Comparison of ENCODE assay signal across 8 mouse cellular contexts in genomic region chr5:118737548-118737947, GRCm38 (mm10).
A peak's percentile ranks its signal among the peaks of the same experiment; 100 is the strongest.
DNase-seq lines count a peak whose midpoint lies in the region.

No protein-coding gene starts in this region.

- peak; percentile 71 for DNase-seq in left cerebral cortex, postnatal 4 days
- no peak for DNase-seq in left cerebral cortex, postnatal 25 days (ENCODE audit: low spot score in 2 of 2)
- peak; percentile 23 for DNase-seq in MEL-GATA-1-ER (ENCODE audit: extremely low read depth, low read depth)
- peak; percentile 49 for DNase-seq in c-Kit-positive CD71-positive TER-119-positive erythroid progenitor cells, embryonic 14.5 days (ENCODE audit: low spot score)
- DNase-seq in gastrocnemius, postnatal 10 days, result peak; percentile 75
- DNase-seq in layer of hippocampus, postnatal 14 days (ENCODE audit: low spot score in 2 of 2), result peak; percentile 56 to 73
- DNase-seq in natural killer cell, adult 2 months (ENCODE audit: low spot score in 2 of 2), result peak; percentile 21 to 54
- DNase-seq in urinary bladder, postnatal 36 days (ENCODE audit: low spot score in 2 of 2), result peak; percentile 63

- intact Hi-C loops in left cerebral cortex, postnatal 4 days (cut with DNase I), result loop anchor here (5.0 to 10.0 kb wide), 4 partner anchors 143 to 470 kb away; partner anchors contain the start of gene Med13l
- intact Hi-C loops in left cerebral cortex, postnatal 25 days (cut with DNase I), result loop anchor here (1.0 to 5.0 kb wide), 3 partner anchors 143 to 465 kb away; no protein-coding TSS in a partner anchor

Comparison
In these comparisons a context has a peak if more than half of its experiments do, and no peak if none do; other contexts are left out.
1. DNase-seq: peak in left cerebral cortex, postnatal 4 days (single experiment), MEL-GATA-1-ER (single experiment), c-Kit-positive CD71-positive TER-119-positive erythroid progenitor cells, embryonic 14.5 days (single experiment), gastrocnemius, postnatal 10 days (single experiment), layer of hippocampus, postnatal 14 days (2 of 2), natural killer cell, adult 2 months (2 of 2) and urinary bladder, postnatal 36 days (2 of 2); none in left cerebral cortex, postnatal 25 days (0 of 2).